Mouse (Mus musculus): ENCODE results near the gene Lingo3. TPM values are rescaled to one million over a fixed set of nuclear protein-coding genes. Genes with fewer than 3 reads are reported as not detected.

Gene Lingo3
- polyA plus RNA-seq, 1 experiment from 2014 or later: 0.12 TPM

DNA sequence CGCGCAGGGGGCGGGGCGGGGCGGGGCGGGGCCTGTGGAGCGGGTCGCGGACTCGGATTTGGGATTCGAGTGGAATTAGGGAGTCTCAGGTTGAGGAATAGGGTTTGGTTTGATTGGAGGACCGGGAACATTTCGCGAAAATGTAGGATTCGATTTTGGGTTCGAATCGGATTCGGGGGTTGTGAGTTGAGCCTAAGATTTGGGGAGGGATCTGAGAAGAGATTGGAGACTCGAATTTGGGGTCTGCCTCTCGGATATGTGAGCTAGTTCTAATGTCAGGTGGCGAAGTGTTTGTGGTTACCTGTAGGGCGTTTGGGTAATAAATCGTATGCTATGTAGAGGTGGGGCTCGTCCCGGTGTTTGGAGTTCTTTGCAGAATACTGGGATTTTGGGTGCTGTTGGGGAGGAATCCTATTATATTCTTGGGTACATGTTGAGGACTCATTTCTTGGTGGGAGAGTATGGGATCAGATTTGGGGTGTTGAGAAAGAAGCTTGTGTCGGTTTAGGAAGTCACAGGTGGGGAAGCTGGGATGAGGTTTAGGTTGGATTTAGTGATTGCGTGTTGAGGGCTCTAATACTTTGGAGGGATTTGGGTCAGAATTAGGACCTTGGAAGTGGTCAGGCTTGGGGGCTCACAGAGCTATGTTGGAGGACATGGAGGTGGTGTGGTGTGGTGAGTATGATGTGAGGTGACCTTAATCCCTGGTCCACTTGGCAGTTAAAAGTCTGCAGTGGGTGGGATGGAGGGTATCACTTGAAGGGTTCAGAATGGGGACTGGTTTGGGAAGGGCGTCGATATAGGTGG, 16.6 kb downstream of the Lingo3 start:
- H3K36me3 ChIP-seq (ENCODE audit: control insufficient read depth, insufficient read depth, low read length): no peaks in the 10 kb centered on the region
- no peak for ATAC-seq (ENCODE audit: low FRiP score, low TSS enrichment)
- 6% methylated on average over 25 of the region's 29 CpGs for WGBS
- peak overlapping the region; percentile 96 for H3K9ac ChIP-seq (ENCODE audit: low read length)
- H3K27ac ChIP-seq (replicated peaks): peak overlapping the region; percentile 92
- DNase-seq (ENCODE audit: low spot score): no peak
- no peaks in the 10 kb centered on the region for H3K27me3 ChIP-seq (ENCODE audit: control insufficient read depth, insufficient read depth, low read length)
- H3K4me3 ChIP-seq (ENCODE audit: low read depth, low read length): peak overlapping the region; percentile 71
- peak overlapping the region; percentile 92 for H3K4me2 ChIP-seq (replicated peaks; ENCODE audit: low read depth)
- TF ChIP-seq EP300 (optimal IDR thresholded peaks at IDR 0.05): no peak
- no peak for TF ChIP-seq CTCF (IDR thresholded peaks at IDR 0.05; ENCODE audit: low read depth)
- peaks cover 3% of the 10 kb centered on the region; the same call in 1 of the 2 replicates for H3K4me1 ChIP-seq (replicated peaks; ENCODE audit: control insufficient read depth, insufficient read depth)
- no peaks in the 10 kb centered on the region for H3K9me3 ChIP-seq (ENCODE audit: control insufficient read depth, low read length)

DNA sequence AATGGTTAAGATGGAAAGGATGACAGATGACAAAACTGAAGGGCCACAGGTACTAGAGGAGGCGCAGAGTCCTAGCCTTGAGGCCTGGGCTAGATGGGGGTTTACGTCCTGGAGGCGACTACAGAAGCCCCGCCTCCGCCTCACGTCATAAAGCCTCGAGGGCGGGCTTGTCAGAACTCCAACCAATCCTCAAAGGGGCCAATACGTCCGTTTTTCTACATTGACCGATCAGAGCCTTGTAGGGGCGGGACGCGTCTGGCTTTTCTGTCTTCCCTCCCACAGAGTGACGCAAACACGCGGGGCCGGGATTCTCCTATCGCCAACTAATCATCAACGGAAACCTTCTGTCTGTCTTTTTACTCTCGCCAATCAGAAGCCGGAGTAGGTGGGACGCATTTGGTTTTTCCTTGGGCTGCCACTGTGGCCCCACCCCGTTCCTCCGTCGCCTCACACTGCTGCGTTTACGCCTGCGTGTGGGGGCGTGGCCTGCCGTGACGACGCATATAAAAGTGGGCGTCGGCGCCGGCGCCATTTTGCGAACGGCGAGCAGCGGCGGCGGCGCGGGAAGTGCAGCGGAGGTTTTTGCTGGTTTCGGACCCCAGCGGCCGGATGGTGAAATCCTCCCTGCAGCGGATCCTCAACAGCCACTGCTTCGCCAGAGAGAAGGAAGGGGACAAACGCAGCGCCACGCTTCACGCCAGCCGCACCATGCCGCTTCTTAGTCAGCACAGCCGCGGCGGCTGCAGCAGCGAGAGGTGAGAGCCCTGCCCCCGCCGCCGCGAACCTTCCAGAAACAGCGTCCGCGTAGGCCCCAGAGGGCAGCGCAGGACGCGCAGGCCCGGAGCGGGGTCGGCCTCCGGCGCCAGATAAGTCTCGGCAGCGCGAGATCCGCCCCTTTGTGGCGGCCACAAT, 17.4 kb downstream of the Lingo3 start, which contains the start of gene Oaz1:
Oaz1 (plus strand) TSS at position 506 of the 912 bp plus-strand sequence.
- peak; percentile 99 for DNase-seq (ENCODE audit: low spot score)

DNA sequence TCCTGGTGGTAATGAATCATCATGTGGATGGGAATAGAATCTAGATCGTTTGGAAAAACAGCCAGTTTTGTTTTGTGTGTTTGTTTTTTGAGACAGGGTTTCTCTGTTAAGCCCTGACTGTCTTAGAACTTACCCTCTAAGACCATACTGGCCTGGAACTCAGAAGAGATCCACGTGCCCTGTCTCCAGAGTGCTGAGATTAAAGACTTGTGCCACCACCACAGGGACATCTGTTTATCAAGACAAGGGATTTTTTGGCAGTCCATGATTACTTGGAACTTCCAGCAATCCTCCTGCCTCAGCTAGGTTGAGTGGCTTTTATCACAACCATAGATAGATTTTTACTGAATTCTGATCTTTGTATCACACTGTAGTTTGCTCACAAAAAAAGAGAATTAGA, 19.0 kb downstream of the Lingo3 start:
- Histone ChIP-seq H3K27ac (replicated peaks) (no peak overlapping the region), H3K27me3 (ENCODE audit: control insufficient read depth, insufficient read depth, low read length) (no peaks in the 10 kb centered on the region), H3K4me1 (replicated peaks; ENCODE audit: control insufficient read depth, insufficient read depth) (peaks cover 3% of the 10 kb centered on the region; the same call in 1 of the 2 replicates), H3K36me3 (ENCODE audit: control insufficient read depth, insufficient read depth, low read length) (no peaks in the 10 kb centered on the region), H3K9ac (ENCODE audit: low read length) (no peak overlapping the region), H3K4me3 (ENCODE audit: low read depth, low read length) (no peak overlapping the region), H3K9me3 (ENCODE audit: control insufficient read depth, low read length) (no peaks in the 10 kb centered on the region), H3K4me2 (replicated peaks; ENCODE audit: low read depth) (no peak overlapping the region)
- ATAC-seq (ENCODE audit: low FRiP score, low TSS enrichment) (no peak), DNase-seq (ENCODE audit: low spot score) (no peak)
- 63% methylated on average over 2 of the region's 2 CpGs for WGBS
- no peak for TF ChIP-seq EP300 (optimal IDR thresholded peaks at IDR 0.05)
- no peak for TF ChIP-seq CTCF (IDR thresholded peaks at IDR 0.05; ENCODE audit: low read depth)

More for the DNA sequence above, 17.4 kb downstream of the Lingo3 start, which contains the start of gene Oaz1:
- peaks cover 3% of the 10 kb centered on the region; the same call in 1 of the 2 replicates for H3K4me1 ChIP-seq (replicated peaks; ENCODE audit: control insufficient read depth, insufficient read depth)
- H3K9me3 ChIP-seq (ENCODE audit: control insufficient read depth, low read length): no peaks in the 10 kb centered on the region
- peak within 1 kb of the TSS; percentile 92 for H3K27ac ChIP-seq (replicated peaks)
- H3K4me2 ChIP-seq (replicated peaks; ENCODE audit: low read depth): peak within 1 kb of the TSS; percentile 92
- H3K27me3 ChIP-seq (ENCODE audit: control insufficient read depth, insufficient read depth, low read length): no peaks in the 10 kb centered on the region
- H3K36me3 ChIP-seq (ENCODE audit: control insufficient read depth, insufficient read depth, low read length): no peaks in the 10 kb centered on the region
- peak within 1 kb of the TSS; percentile 71 for H3K4me3 ChIP-seq (ENCODE audit: low read depth, low read length)
- peak within 1 kb of the TSS; percentile 96 for H3K9ac ChIP-seq (ENCODE audit: low read length)
- TF ChIP-seq CTCF (IDR thresholded peaks at IDR 0.05; ENCODE audit: low read depth): peak; percentile 12; the same call in 1 of the 2 replicates
- peak; percentile 56 for TF ChIP-seq EP300 (optimal IDR thresholded peaks at IDR 0.05)
- peak; percentile 97 for ATAC-seq (ENCODE audit: low FRiP score, low TSS enrichment)
- WGBS: under 1% methylated on average over 73 of the region's 82 CpGs

DNA sequence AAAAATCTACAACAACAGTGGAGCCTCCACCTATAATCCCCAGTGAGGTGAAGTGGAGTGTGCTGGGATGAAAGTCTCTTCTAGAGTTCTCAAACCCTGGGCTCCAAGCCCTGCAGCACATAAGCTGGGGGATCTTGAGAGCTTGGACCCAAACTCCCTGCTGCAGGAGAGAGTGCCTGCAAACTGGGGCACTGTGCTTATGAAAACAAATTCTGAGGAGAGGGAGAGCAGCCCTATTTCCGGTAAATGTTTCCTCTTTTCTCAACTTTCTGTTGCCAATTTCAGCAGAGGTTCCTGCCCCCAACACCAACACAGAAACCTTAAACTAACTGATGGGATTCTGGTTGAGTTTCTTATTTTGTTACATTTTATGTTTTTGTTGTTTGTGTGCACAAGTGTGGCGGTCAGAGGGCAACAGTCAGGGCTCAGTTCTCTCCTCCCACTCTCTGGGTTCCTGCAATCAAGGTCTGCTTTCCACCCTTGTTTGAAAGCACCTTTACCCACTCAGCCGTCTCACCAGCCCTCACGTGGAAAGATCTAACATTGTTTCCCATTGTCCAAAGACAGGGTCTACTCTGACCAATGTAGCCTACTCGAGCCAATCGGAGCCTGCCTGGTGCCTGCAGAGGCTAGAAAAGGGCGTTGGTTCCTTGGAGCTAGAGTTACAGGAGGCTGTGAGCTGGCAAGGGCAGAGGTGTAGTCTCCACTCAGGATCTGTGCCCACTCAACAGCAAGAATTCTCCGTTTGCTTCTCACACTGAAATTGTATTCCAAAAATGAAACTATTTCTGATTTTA, 19.8 kb downstream of the Lingo3 start:
- Histone ChIP-seq H3K9me3 (ENCODE audit: control insufficient read depth, low read length) (no peaks in the 10 kb centered on the region), H3K36me3 (ENCODE audit: control insufficient read depth, insufficient read depth, low read length) (no peaks in the 10 kb centered on the region), H3K9ac (ENCODE audit: low read length) (no peak overlapping the region), H3K27me3 (ENCODE audit: control insufficient read depth, insufficient read depth, low read length) (no peaks in the 10 kb centered on the region), H3K4me3 (ENCODE audit: low read depth, low read length) (no peak overlapping the region), H3K4me2 (replicated peaks; ENCODE audit: low read depth) (no peak overlapping the region), H3K4me1 (replicated peaks; ENCODE audit: control insufficient read depth, insufficient read depth) (peaks cover 3% of the 10 kb centered on the region; the same call in 1 of the 2 replicates), H3K27ac (replicated peaks) (peak overlapping the region; percentile 13; the same call in 1 of the 2 replicates)
- DNase-seq (ENCODE audit: low spot score) (no peak), ATAC-seq (ENCODE audit: low FRiP score, low TSS enrichment) (no peak)
- WGBS: 53% methylated on average over 8 of the region's 8 CpGs
- TF ChIP-seq CTCF (IDR thresholded peaks at IDR 0.05; ENCODE audit: low read depth): no peak
- TF ChIP-seq EP300 (optimal IDR thresholded peaks at IDR 0.05): no peak

DNA sequence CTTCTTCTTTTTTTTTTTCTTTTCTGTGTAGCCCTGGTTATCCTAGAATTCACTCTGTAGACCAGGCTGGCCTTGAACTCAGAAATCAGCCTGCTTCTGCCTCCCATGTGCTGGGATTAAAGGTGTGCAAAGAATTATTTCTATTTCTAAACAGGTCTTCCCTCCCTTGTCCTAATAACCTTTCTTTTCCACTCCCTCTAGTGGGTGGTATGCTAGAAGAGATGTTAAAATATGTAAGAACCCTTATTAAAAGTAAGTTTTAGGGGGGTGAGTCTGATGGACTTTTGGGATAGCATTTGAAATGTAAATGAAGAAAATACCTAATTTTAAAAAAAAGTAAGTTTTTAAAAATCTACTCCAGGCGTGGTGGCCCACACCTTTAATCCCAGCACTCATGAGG, 20.5 kb downstream of the Lingo3 start:
- DNase-seq (ENCODE audit: low spot score): no peak
- TF ChIP-seq CTCF (IDR thresholded peaks at IDR 0.05; ENCODE audit: low read depth) (peak; percentile 34), EP300 (optimal IDR thresholded peaks at IDR 0.05) (no peak)

More for the DNA sequence above, 20.5 kb downstream of the Lingo3 start:
- no peak overlapping the region for H3K4me3 ChIP-seq (ENCODE audit: low read depth, low read length)
- no peak overlapping the region for H3K4me2 ChIP-seq (replicated peaks; ENCODE audit: low read depth)
- H3K36me3 ChIP-seq (ENCODE audit: control insufficient read depth, insufficient read depth, low read length): no peaks in the 10 kb centered on the region
- H3K27me3 ChIP-seq (ENCODE audit: control insufficient read depth, insufficient read depth, low read length): no peaks in the 10 kb centered on the region
- WGBS: 90% methylated on average over 1 of the region's 1 CpGs
- H3K4me1 ChIP-seq (replicated peaks; ENCODE audit: control insufficient read depth, insufficient read depth): peaks cover 3% of the 10 kb centered on the region; the same call in 1 of the 2 replicates
- no peak overlapping the region for H3K9ac ChIP-seq (ENCODE audit: low read length)
- H3K27ac ChIP-seq (replicated peaks): no peak overlapping the region
- no peak for ATAC-seq (ENCODE audit: low FRiP score, low TSS enrichment)
- H3K9me3 ChIP-seq (ENCODE audit: control insufficient read depth, low read length): no peaks in the 10 kb centered on the region

Data from stomach, postnatal 0 days (tissue).